Mouse (Mus musculus) liver, embryonic 14.5 days (tissue): ENCODE measurements around the gene Dync1li1. TPM values are rescaled to one million over a fixed set of nuclear protein-coding genes. Genes with fewer than 3 reads are reported as not detected.

Source experiments
- ATAC-seq: fragments of 200-750 bp; cut with Nextera tagmentation; 2 replicates; pipeline ENCODE4 v1.8.0; 2017; ENCODE audit warnings: moderate number of reproducible peaks, mild to moderate bottlenecking, moderate library complexity; ENCODE audit not compliant: insufficient read depth
- DNase-seq, 3 experiments: peaks; one replicate each; pipeline ENCODE4 v3.0.0-alpha.2; 2012 to 2013; ENCODE audit warnings: low read depth in 3 of 3, low spot score in 3 of 3
- H3K27ac ChIP-seq: fragments of 300-500 bp; sonication (generic); 2 replicates; pipeline ENCODE4 v1.5.1; 2014; ENCODE audit warnings: moderate library complexity, mild to moderate bottlenecking, control low read depth, inconsistent platforms
- H3K27me3 ChIP-seq: fragments of 300-500 bp; sonication (generic); 2 replicates; pipeline ENCODE4 v1.6.1; 2014; ENCODE audit warnings: mild to moderate bottlenecking, low read length, moderate library complexity; ENCODE audit not compliant: control insufficient read depth, insufficient read depth
- H3K36me3 ChIP-seq: fragments of 300-500 bp; sonication (generic); replicated peaks from 2 replicates; pipeline ENCODE4 v1.6.1; 2014; ENCODE audit warnings: low read depth; ENCODE audit not compliant: control insufficient read depth, insufficient read depth
- H3K4me1 ChIP-seq, 2 experiments: fragments of 200-500 bp in 1 of 2; fragments of 300-500 bp in 1 of 2; sonication (generic) in 1 of 2; replicated peaks; 2 replicates each; pipeline ENCODE4 v1.6.1; 2012 to 2014; ENCODE audit warnings: antibody characterized with exemption in 1 of 2, inconsistent platforms in 1 of 2, low read length in 1 of 2; ENCODE audit not compliant: control insufficient read depth in 2 of 2, insufficient read depth in 2 of 2
- H3K4me2 ChIP-seq: fragments of 300-500 bp; sonication (generic); 2 replicates; pipeline ENCODE4 v1.6.1; 2014; ENCODE audit warnings: low read depth, mild to moderate bottlenecking, control low read depth, moderate library complexity
- H3K4me3 ChIP-seq, 2 experiments: fragments of 200-500 bp in 1 of 2; fragments of 300-500 bp in 1 of 2; sonication (generic) in 1 of 2; 2 replicates each; pipeline ENCODE4 v1.5.1; 2012 to 2014; ENCODE audit warnings: low read depth in 2 of 2, low read length in 2 of 2, mild to moderate bottlenecking in 2 of 2, control low read depth in 1 of 2, inconsistent platforms in 1 of 2, moderate library complexity in 1 of 2; ENCODE audit not compliant: insufficient read depth in 1 of 2
- H3K9ac ChIP-seq: fragments of 300-500 bp; sonication (generic); replicated peaks from 2 replicates; pipeline ENCODE4 v1.6.1; 2014; ENCODE audit warnings: mild to moderate bottlenecking, control low read depth, moderate library complexity
- H3K9me3 ChIP-seq: fragments of 300-500 bp; sonication (generic); 2 replicates; pipeline ENCODE4 v1.6.1; 2016; ENCODE audit warnings: low read length, mixed read lengths; ENCODE audit not compliant: control insufficient read depth
- CTCF ChIP-seq: IDR thresholded peaks from 2 replicates; pipeline ENCODE4 v1.5.1; 2016; ENCODE audit warnings: antibody characterized with exemption, low read depth, control low read depth
- EP300 ChIP-seq: IDR thresholded peaks from 2 replicates; pipeline ENCODE4 v1.6.1; 2016; ENCODE audit warnings: antibody characterized with exemption, low read depth
- whole genome bisulfite sequencing: fragments of 180-500 bp; shearing (Covaris S2); extraction: QIAGEN DNeasy Blood & Tissue Kit; methylation state at CpG from one replicate; pipeline ENCODE4 v1.1.7; 2014; ENCODE audit not compliant: insufficient replicate concordance; 5-methylcytosine and 5-hydroxymethylcytosine counted together
- polyA plus RNA-seq, 2 experiments: library from polyadenylated mRNA; depleted of rRNA in 1 of 2; stranded (reverse) in 1 of 2; unstranded in 1 of 2; fragments of >200 nt; fragmentation: Nextera tagmentation in 1 of 2; extraction: Ambion mirVana in 1 of 2; gene quantifications; 2 replicates each; pipeline versions ENCODE4 v1.2.1 to v1.2.3; 2012 to 2014

Gene Dync1li1
- polyA plus RNA-seq, 2 experiments = 10.3 to 10.8 TPM

GRCm38 (mm10) chr9:114745163-114745562 lies 56.6 kb downstream of the Dync1li1 start:
- H3K9me3 ChIP-seq = no peaks in the 10 kb centered on the region
- peaks cover 0 to 6% of the 10 kb centered on the region in 2 experiments; a peak in 1 of 4 replicates for H3K4me1 ChIP-seq
- H3K27ac ChIP-seq = no peak overlapping the region
- no peak overlapping the region for H3K9ac ChIP-seq
- H3K4me2 ChIP-seq = no peak overlapping the region
- H3K27me3 ChIP-seq = no peaks in the 10 kb centered on the region
- DNase-seq = no peak
- H3K4me3 ChIP-seq = no peak overlapping the region
- no peak for TF ChIP-seq CTCF
- TF ChIP-seq EP300 = no peak
- no peak for ATAC-seq
- 54% methylated on average over 4 of the region's 4 CpGs for WGBS
- H3K36me3 ChIP-seq = peaks cover 3% of the 10 kb centered on the region

GRCm38 (mm10) chr9:114745654-114746053 lies 57.1 kb downstream of the Dync1li1 start:
- Histone ChIP-seq H3K9me3 (no peaks in the 10 kb centered on the region), H3K27ac (no peak overlapping the region), H3K36me3 (peaks cover 3% of the 10 kb centered on the region), H3K4me3 (no peak overlapping the region), H3K4me1 (peaks cover 0 to 6% of the 10 kb centered on the region in 2 experiments; a peak in 1 of 4 replicates), H3K4me2 (no peak overlapping the region), H3K9ac (no peak overlapping the region), H3K27me3 (no peaks in the 10 kb centered on the region)
- WGBS = 26% methylated on average over 4 of the region's 4 CpGs
- ATAC-seq (no peak), DNase-seq (no peak)
- TF ChIP-seq EP300 (no peak), CTCF (no peak)

GRCm38 (mm10) chr9:114747012-114747411 lies 58.4 kb downstream of the Dync1li1 start:
- H3K27me3 ChIP-seq = no peaks in the 10 kb centered on the region
- DNase-seq (no peak), ATAC-seq (no peak)
- H3K9ac ChIP-seq = no peak overlapping the region
- peaks cover 3% of the 10 kb centered on the region for H3K36me3 ChIP-seq
- WGBS = 79% methylated on average over 10 of the region's 10 CpGs
- no peak overlapping the region for H3K4me3 ChIP-seq
- TF ChIP-seq CTCF (no peak), EP300 (no peak)
- no peaks in the 10 kb centered on the region for H3K9me3 ChIP-seq
- no peak overlapping the region for H3K4me2 ChIP-seq
- peaks cover 0 to 6% of the 10 kb centered on the region in 2 experiments; a peak in 1 of 4 replicates for H3K4me1 ChIP-seq
- no peak overlapping the region for H3K27ac ChIP-seq

GRCm38 (mm10) chr9:114747466-114747865 lies 58.9 kb downstream of the Dync1li1 start:
- H3K4me3 ChIP-seq = no peak overlapping the region
- H3K4me2 ChIP-seq = no peak overlapping the region
- H3K4me1 ChIP-seq = peaks cover 0 to 6% of the 10 kb centered on the region in 2 experiments; a peak in 1 of 4 replicates
- H3K36me3 ChIP-seq = peaks cover 3% of the 10 kb centered on the region
- no peak overlapping the region for H3K27ac ChIP-seq
- TF ChIP-seq CTCF (no peak), EP300 (no peak)
- no peak overlapping the region for H3K9ac ChIP-seq
- no peaks in the 10 kb centered on the region for H3K27me3 ChIP-seq
- H3K9me3 ChIP-seq = no peaks in the 10 kb centered on the region
- ATAC-seq = no peak
- WGBS = 81% methylated on average over 12 of the region's 12 CpGs
- DNase-seq = no peak

DNA sequence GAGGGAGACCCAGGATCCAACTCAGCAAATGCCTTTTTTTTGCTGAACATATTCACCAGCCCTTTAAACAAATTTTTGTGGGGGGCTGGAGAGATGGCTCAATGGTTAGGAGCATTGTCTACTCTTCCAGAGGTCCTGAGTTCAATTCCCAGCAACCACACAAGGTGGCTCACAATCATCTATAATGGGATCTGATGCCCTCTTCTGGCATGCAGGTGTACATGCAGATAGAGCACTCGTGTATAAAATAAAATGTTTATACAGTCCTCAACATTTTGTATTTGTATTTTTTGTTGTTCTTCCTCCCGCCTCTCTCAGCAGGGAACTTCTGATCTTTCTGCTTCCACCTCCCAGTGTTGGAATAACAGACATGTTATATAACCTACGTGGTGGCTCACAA lies 63.0 kb downstream of the Dync1li1 start:
- no peak overlapping the region for H3K4me2 ChIP-seq
- no peak for TF ChIP-seq EP300
- peak; percentile 34; the same call in 1 of the 2 replicates for TF ChIP-seq CTCF
- H3K27ac ChIP-seq = no peak overlapping the region
- no peaks in the 10 kb centered on the region for H3K9me3 ChIP-seq
- H3K4me1 ChIP-seq = 0 out of 4 replicates have a peak, but pooled peaks cover 0 to 2% of the 10 kb centered on the region in 2 experiments
- H3K27me3 ChIP-seq = no peaks in the 10 kb centered on the region
- 74% methylated on average over 3 of the region's 3 CpGs for WGBS
- H3K9ac ChIP-seq = no peak overlapping the region
- H3K4me3 ChIP-seq = no peak overlapping the region
- H3K36me3 ChIP-seq = peaks cover 2% of the 10 kb centered on the region
- ATAC-seq (no peak), DNase-seq (no peak)
